Mouse (Mus musculus) liver, embryonic 14.5 days (tissue): ENCODE measurements around the gene Sbno2. TPM values are rescaled to one million over a fixed set of nuclear protein-coding genes. Genes with fewer than 3 reads are reported as not detected.
A peak's percentile ranks its signal among the peaks of the same experiment; 100 is the strongest.

Source experiments
- ATAC-seq: fragments of 200-750 bp; cut with Nextera tagmentation; 2 replicates; pipeline ENCODE4 v1.8.0; 2017; ENCODE audit warnings: moderate number of reproducible peaks, mild to moderate bottlenecking, moderate library complexity; ENCODE audit not compliant: insufficient read depth
- DNase-seq, 3 experiments: peaks; one replicate each; pipeline ENCODE4 v3.0.0-alpha.2; 2012 to 2013; ENCODE audit warnings: low read depth in 3 of 3, low spot score in 3 of 3
- H3K27ac ChIP-seq: fragments of 300-500 bp; sonication (generic); 2 replicates; pipeline ENCODE4 v1.5.1; 2014; ENCODE audit warnings: moderate library complexity, mild to moderate bottlenecking, control low read depth, inconsistent platforms
- H3K27me3 ChIP-seq: fragments of 300-500 bp; sonication (generic); 2 replicates; pipeline ENCODE4 v1.6.1; 2014; ENCODE audit warnings: mild to moderate bottlenecking, low read length, moderate library complexity; ENCODE audit not compliant: control insufficient read depth, insufficient read depth
- H3K36me3 ChIP-seq: fragments of 300-500 bp; sonication (generic); replicated peaks from 2 replicates; pipeline ENCODE4 v1.6.1; 2014; ENCODE audit warnings: low read depth; ENCODE audit not compliant: control insufficient read depth, insufficient read depth
- H3K4me1 ChIP-seq, 2 experiments: fragments of 200-500 bp in 1 of 2; fragments of 300-500 bp in 1 of 2; sonication (generic) in 1 of 2; replicated peaks; 2 replicates each; pipeline ENCODE4 v1.6.1; 2012 to 2014; ENCODE audit warnings: antibody characterized with exemption in 1 of 2, inconsistent platforms in 1 of 2, low read length in 1 of 2; ENCODE audit not compliant: control insufficient read depth in 2 of 2, insufficient read depth in 2 of 2
- H3K4me2 ChIP-seq: fragments of 300-500 bp; sonication (generic); 2 replicates; pipeline ENCODE4 v1.6.1; 2014; ENCODE audit warnings: low read depth, mild to moderate bottlenecking, control low read depth, moderate library complexity
- H3K4me3 ChIP-seq, 2 experiments: fragments of 200-500 bp in 1 of 2; fragments of 300-500 bp in 1 of 2; sonication (generic) in 1 of 2; 2 replicates each; pipeline ENCODE4 v1.5.1; 2012 to 2014; ENCODE audit warnings: low read depth in 2 of 2, low read length in 2 of 2, mild to moderate bottlenecking in 2 of 2, control low read depth in 1 of 2, inconsistent platforms in 1 of 2, moderate library complexity in 1 of 2; ENCODE audit not compliant: insufficient read depth in 1 of 2
- H3K9ac ChIP-seq: fragments of 300-500 bp; sonication (generic); replicated peaks from 2 replicates; pipeline ENCODE4 v1.6.1; 2014; ENCODE audit warnings: mild to moderate bottlenecking, control low read depth, moderate library complexity
- H3K9me3 ChIP-seq: fragments of 300-500 bp; sonication (generic); 2 replicates; pipeline ENCODE4 v1.6.1; 2016; ENCODE audit warnings: low read length, mixed read lengths; ENCODE audit not compliant: control insufficient read depth
- CTCF ChIP-seq: IDR thresholded peaks from 2 replicates; pipeline ENCODE4 v1.5.1; 2016; ENCODE audit warnings: antibody characterized with exemption, low read depth, control low read depth
- EP300 ChIP-seq: IDR thresholded peaks from 2 replicates; pipeline ENCODE4 v1.6.1; 2016; ENCODE audit warnings: antibody characterized with exemption, low read depth
- WGBS: fragments of 180-500 bp; shearing (Covaris S2); extraction: QIAGEN DNeasy Blood & Tissue Kit; methylation state at CpG from one replicate; pipeline ENCODE4 v1.1.7; 2014; ENCODE audit not compliant: insufficient replicate concordance; 5-methylcytosine and 5-hydroxymethylcytosine counted together
- polyA plus RNA-seq, 2 experiments: library from polyadenylated mRNA; depleted of rRNA in 1 of 2; stranded (reverse) in 1 of 2; unstranded in 1 of 2; fragments of >200 nt; fragmentation: Nextera tagmentation in 1 of 2; extraction: Ambion mirVana in 1 of 2; gene quantifications; 2 replicates each; pipeline versions ENCODE4 v1.2.1 to v1.2.3; 2012 to 2014

Gene Sbno2
- polyA plus RNA-seq, 2 experiments = 6.6 to 10.0 TPM

DNA sequence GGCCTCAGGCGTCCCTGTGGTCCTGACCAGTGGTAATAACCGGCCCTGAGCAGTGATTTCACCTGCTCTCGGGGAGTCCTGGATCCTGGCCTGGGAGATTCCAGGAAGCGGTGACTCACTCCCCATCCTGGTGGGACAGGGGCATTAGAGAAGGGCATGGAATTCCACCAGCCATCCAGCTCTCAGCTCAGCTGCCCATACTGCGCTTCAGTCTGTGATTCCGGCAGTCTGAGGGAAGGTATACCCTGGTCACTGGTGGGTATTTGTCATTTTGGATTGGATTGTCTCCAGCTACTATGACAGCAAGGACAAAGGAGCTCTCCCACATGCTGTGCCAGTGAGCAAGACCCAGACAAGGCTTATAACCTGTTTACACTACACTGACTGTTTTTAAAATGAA lies 2.3 kb upstream of the Sbno2 start:
- Histone ChIP-seq H3K4me3 (no peak overlapping the region), H3K27me3 (no peaks in the 10 kb centered on the region), H3K9me3 (no peaks in the 10 kb centered on the region), H3K4me1 (peaks cover 8 to 9% of the 10 kb centered on the region in 2 experiments), H3K9ac (no peak overlapping the region), H3K4me2 (no peak overlapping the region), H3K27ac (no peak overlapping the region), H3K36me3 (no peaks in the 10 kb centered on the region)
- 75% methylated on average over 6 of the region's 6 CpGs for WGBS
- TF ChIP-seq EP300 (no peak), CTCF (no peak)
- DNase-seq (no peak), ATAC-seq (no peak)

DNA sequence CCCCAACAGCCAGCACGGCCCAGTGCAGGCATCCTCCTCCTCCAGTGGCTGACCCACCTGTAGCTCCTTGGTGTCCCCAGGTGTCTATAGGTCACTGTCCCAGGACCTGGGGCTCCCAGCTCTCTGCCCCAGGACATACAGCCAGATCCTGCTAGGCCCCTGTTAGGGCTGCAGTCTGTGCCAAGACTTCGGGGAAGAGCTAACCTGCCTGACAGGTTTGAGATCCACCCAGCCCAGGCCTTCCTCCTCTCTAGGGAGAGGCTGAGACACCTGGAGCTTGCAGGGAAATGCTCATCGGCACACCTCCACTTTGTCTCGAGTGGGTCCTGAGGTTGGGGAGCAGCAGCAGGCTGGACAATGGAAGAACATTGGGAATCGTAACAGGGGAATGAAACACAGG lies 555 bp upstream of the Sbno2 start:
- H3K4me1 ChIP-seq = peaks cover 17 to 18% of the 10 kb centered on the region in 2 experiments
- H3K4me3 ChIP-seq = no peak overlapping the region
- no peaks in the 10 kb centered on the region for H3K36me3 ChIP-seq
- no peak overlapping the region for H3K9ac ChIP-seq
- no peak overlapping the region for H3K4me2 ChIP-seq
- H3K9me3 ChIP-seq = no peaks in the 10 kb centered on the region
- DNase-seq (no peak), ATAC-seq (no peak)
- no peak for TF ChIP-seq EP300
- no peak for TF ChIP-seq CTCF
- WGBS = 61% methylated on average over 5 of the region's 5 CpGs
- H3K27ac ChIP-seq = no peak overlapping the region
- no peaks in the 10 kb centered on the region for H3K27me3 ChIP-seq

DNA sequence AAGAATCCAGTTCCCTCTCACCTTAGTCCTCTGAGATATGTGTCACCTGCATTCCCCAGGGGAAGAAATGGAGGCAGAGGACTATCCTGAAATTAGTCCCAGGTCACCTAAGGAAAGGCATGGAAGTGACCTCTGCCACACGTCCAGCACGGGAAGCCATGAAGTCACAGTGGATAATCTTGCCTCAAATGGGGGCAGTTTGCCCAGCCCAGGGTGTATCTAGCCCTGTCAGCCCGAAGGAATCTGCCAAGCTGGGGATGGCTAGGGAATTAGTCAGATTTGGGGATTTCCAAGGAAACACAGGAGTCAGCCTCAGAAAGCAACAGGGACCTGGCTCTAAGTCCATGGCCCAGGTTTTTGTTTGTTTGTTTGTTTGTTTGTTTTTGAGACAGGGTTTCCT lies 1.2 kb downstream of the Sbno2 start:
- ATAC-seq (no peak), DNase-seq (no peak)
- Histone ChIP-seq H3K9me3 (no peaks in the 10 kb centered on the region), H3K27me3 (no peaks in the 10 kb centered on the region), H3K4me3 (no peak overlapping the region), H3K4me2 (no peak overlapping the region), H3K9ac (no peak overlapping the region), H3K27ac (no peak overlapping the region), H3K36me3 (no peaks in the 10 kb centered on the region), H3K4me1 (peaks cover 21 to 33% of the 10 kb centered on the region in 2 experiments)
- TF ChIP-seq EP300 (no peak), CTCF (no peak)
- 68% methylated on average over 3 of the region's 3 CpGs for WGBS

DNA sequence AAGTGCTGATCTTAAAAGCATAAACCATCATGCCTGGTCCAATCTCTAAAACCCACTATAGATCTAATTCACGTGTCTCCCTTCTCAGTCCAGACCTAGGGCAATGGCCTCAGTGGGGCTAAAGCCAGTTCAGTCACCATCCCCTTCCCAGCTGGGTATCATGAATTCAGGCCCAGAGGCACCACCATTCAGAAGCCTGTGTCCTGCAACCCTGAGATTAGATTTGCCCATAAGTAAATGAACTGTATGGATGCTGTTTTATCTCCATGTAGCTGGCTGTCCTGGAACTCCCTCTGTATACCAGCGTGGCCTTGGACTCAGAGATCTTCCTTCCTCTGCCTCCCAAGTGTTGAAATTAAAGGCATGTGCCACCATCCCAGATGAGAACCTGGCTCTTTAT lies 2.3 kb downstream of the Sbno2 start:
- Histone ChIP-seq H3K9ac (peak overlapping the region; percentile 92), H3K4me2 (peak overlapping the region; percentile 82), H3K36me3 (no peaks in the 10 kb centered on the region), H3K27ac (peak overlapping the region; percentile 92), H3K9me3 (no peaks in the 10 kb centered on the region), H3K4me3 (peak overlapping the region in 1 of 2 experiments; percentile 85; a peak in 2 of 4 replicates), H3K27me3 (no peaks in the 10 kb centered on the region), H3K4me1 (peaks cover 33 to 44% of the 10 kb centered on the region in 2 experiments)
- TF ChIP-seq CTCF (no peak), EP300 (peak; percentile 64)
- DNase-seq (peak in 2 of 3 experiments; percentile 65), ATAC-seq (peak; percentile 71)
- WGBS = 46% methylated on average over 2 of the region's 2 CpGs

DNA sequence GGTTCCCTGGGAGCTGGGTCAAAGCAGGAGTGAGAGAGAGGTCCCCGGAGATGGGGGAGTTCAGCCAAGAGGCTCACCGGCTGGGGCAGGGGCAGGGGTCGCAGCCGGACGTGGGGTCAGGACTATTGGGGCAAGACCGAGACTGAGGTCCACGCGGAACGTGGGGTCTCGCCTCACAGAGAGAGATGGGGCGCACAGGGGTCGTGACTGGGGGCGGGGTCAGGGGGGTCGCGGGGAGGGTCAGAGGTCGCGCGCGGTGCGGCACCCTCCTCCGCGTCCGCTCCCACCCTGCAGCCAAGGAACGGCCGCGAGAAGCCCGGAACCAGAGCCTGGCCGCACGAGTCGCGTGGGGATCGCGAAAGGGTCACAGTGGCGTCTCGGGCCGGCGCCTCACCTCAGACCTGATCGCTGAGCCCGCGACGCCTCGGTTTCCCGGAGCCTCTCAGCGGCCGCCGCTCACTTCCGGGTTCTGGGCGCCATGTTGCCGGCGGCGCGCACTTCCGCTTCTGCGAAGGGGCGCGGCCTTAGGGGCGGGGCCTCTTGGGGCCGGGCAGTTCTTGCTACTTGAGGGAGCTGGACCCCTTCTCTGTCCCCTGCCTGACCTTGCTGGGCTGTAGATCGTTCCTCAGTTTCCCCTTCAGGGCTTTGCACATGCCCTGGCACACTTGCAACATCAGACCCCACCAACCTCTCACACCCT lies 3.0 kb downstream of the Sbno2 start:
- Histone ChIP-seq H3K9me3 (no peaks in the 10 kb centered on the region), H3K4me3 (peak overlapping the region; percentile 85 to 88), H3K9ac (peak overlapping the region; percentile 92), H3K4me2 (peak overlapping the region; percentile 82), H3K36me3 (no peaks in the 10 kb centered on the region), H3K27ac (peak overlapping the region; percentile 92), H3K4me1 (peaks cover 39 to 51% of the 10 kb centered on the region in 2 experiments), H3K27me3 (no peaks in the 10 kb centered on the region)
- TF ChIP-seq EP300 (no peak), CTCF (no peak)
- ATAC-seq = peak; percentile 82
- under 1% methylated on average over 59 of the region's 59 CpGs for WGBS
- peak; percentile 76 to 78 (median 77) for DNase-seq
